Mouse (Mus musculus): Measurements from ENCODE around the gene Ubb. TPM values are rescaled to one million over a fixed set of nuclear protein-coding genes. Genes with fewer than 3 reads are reported as not detected.

The Ubb gene
- polyA plus RNA-seq, 1 experiment from 2014 or later, result 2,952 TPM

DNA sequence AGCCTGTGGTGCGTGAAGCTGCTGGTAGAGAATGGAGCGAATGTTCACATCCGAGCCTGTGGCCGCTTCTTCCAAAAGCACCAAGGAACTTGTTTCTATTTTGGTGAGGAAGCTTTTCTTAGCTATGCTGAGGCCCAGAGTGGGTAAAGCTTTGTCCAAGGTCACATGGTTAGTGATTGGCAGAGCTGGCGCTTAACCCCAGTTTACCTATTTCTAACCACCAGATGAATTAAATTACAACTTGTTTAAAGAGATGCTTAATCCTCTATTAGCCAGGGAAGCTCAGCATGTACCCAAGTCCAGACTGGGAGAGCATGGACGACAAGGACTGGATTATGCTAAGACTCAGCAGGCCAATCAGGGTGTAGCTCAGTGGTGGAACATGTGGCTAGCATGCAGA, 32.1 kb downstream of the Ubb start:
- H3K27me3 ChIP-seq (ENCODE audit: insufficient read depth, low read length), result no peaks in the 10 kb centered on the region
- no peak for TF ChIP-seq CTCF (IDR thresholded peaks at IDR 0.05; ENCODE audit: low read depth)
- no peak overlapping the region for H3K4me3 ChIP-seq (ENCODE audit: low read depth, low read length)
- H3K9ac ChIP-seq, result no peak overlapping the region
- no peaks in the 10 kb centered on the region for H3K9me3 ChIP-seq (ENCODE audit: low read depth, low read length)
- no peak for DNase-seq
- H3K36me3 ChIP-seq (ENCODE audit: insufficient read depth), result no peaks in the 10 kb centered on the region
- no peak for ATAC-seq (ENCODE audit: insufficient read depth)
- H3K27ac ChIP-seq (ENCODE audit: low read depth), result no peak overlapping the region
- no peak overlapping the region for H3K4me2 ChIP-seq
- WGBS, result 86% methylated on average over 6 of the region's 6 CpGs
- no peaks in the 10 kb centered on the region for H3K4me1 ChIP-seq (ENCODE audit: insufficient read depth)

DNA sequence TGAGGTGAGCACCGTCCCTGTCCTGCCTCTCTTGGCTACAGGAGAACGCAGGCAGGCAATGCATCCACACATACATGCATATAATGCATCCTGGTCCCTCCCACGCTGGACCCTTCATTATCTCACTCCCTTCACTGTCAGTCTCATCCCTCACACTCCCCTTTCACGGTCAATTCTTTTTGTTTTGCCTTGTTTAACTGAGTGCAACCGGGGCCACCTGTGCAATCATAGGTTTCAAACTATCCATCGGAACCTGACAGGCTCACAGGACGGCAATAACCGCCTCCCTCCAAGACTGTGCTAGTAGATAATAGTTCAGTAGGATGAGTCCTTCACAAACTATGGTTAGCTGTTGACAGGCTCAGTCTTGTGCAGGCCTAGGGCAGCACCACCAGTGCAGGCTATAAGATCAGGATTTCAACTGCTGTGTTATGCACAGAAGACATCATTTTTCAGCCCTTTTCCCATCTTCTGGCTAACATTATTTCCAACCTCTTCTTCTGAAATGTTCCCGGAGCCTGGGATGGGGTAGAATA, 33.8 kb downstream of the Ubb start:
- Histone ChIP-seq H3K9me3 (ENCODE audit: low read depth, low read length) (no peaks in the 10 kb centered on the region), H3K4me2 (no peak overlapping the region), H3K27me3 (ENCODE audit: insufficient read depth, low read length) (no peaks in the 10 kb centered on the region), H3K27ac (ENCODE audit: low read depth) (no peak overlapping the region), H3K9ac (no peak overlapping the region), H3K4me1 (ENCODE audit: insufficient read depth) (no peaks in the 10 kb centered on the region), H3K36me3 (ENCODE audit: insufficient read depth) (no peaks in the 10 kb centered on the region), H3K4me3 (ENCODE audit: low read depth, low read length) (no peak overlapping the region)
- no peak for DNase-seq
- no peak for TF ChIP-seq CTCF (IDR thresholded peaks at IDR 0.05; ENCODE audit: low read depth)
- no peak for ATAC-seq (ENCODE audit: insufficient read depth)
- WGBS, result 54% methylated on average over 9 of the region's 9 CpGs

DNA sequence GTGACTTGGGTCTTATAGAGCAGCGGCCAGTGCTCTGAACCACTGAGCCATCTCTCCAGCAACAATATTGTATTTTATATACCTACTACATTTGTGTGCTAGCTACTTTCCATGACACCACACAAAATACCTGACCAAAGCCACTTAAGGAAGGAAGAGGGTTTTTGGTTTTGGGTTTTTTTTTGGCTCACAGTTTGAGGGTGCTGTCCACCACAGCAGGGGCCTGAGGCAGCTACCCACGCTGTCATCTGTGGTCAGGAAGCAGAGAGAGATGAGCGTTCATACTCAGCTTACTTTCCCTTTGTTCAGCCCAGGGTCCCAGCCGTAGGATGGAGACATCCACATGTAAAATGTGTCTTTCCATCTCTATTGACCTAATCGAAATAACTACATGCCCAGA, 36.1 kb downstream of the Ubb start:
- 79% methylated on average over 5 of the region's 5 CpGs for WGBS
- no peak overlapping the region for H3K4me3 ChIP-seq (ENCODE audit: low read depth, low read length)
- ATAC-seq (ENCODE audit: insufficient read depth) (no peak), DNase-seq (no peak)
- no peak for TF ChIP-seq CTCF (IDR thresholded peaks at IDR 0.05; ENCODE audit: low read depth)
- no peaks in the 10 kb centered on the region for H3K4me1 ChIP-seq (ENCODE audit: insufficient read depth)
- no peaks in the 10 kb centered on the region for H3K9me3 ChIP-seq (ENCODE audit: low read depth, low read length)
- no peaks in the 10 kb centered on the region for H3K36me3 ChIP-seq (ENCODE audit: insufficient read depth)
- no peak overlapping the region for H3K9ac ChIP-seq
- no peak overlapping the region for H3K27ac ChIP-seq (ENCODE audit: low read depth)
- H3K27me3 ChIP-seq (ENCODE audit: insufficient read depth, low read length), result no peaks in the 10 kb centered on the region
- H3K4me2 ChIP-seq, result no peak overlapping the region

DNA sequence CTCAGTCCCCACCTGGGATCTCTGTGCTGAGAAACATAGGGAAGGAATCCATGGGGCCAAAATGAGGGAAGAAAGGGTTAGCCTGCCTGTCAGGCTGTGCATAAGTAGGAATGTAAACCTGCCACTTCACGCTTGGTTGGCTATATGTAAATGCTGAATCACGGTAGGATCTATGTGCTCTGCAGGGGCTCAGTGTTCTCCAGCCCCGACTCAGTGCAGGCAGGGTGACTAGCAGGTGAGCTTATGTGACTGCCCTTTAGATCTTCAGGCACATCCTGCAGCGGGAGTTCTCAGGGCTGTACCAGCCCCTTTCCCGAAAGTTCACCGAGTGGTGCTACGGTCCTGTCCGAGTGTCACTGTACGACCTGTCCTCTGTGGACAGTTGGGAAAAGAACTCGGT, 38.4 kb downstream of the Ubb start:
- H3K9me3 ChIP-seq (ENCODE audit: low read depth, low read length), result no peaks in the 10 kb centered on the region
- no peak overlapping the region for H3K27ac ChIP-seq (ENCODE audit: low read depth)
- ATAC-seq (ENCODE audit: insufficient read depth) (no peak), DNase-seq (no peak)
- no peaks in the 10 kb centered on the region for H3K27me3 ChIP-seq (ENCODE audit: insufficient read depth, low read length)
- no peaks in the 10 kb centered on the region for H3K36me3 ChIP-seq (ENCODE audit: insufficient read depth)
- 81% methylated on average over 10 of the region's 10 CpGs for WGBS
- no peaks in the 10 kb centered on the region for H3K4me1 ChIP-seq (ENCODE audit: insufficient read depth)
- H3K4me3 ChIP-seq (ENCODE audit: low read depth, low read length), result no peak overlapping the region
- H3K4me2 ChIP-seq, result no peak overlapping the region
- no peak for TF ChIP-seq CTCF (IDR thresholded peaks at IDR 0.05; ENCODE audit: low read depth)
- no peak overlapping the region for H3K9ac ChIP-seq

DNA sequence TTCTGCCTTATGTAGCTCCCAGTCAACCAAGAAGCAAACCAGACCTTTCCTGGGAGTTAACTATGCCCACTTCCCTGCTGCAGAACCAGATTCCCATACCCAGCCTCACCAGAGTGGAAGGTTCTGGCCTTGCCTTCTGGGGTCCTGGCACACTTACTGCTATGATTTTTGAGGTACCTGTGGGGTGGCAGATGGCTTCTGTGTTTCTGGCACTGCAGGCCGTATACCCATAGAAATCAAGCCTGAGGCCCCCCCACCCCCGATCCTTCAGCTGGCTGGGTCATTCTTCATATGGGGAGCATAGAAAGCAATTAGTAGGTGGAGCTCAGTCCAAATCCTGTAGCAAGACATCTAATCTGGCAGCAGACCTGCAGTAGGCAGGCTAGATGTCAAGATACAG, 40.1 kb downstream of the Ubb start:
- Histone ChIP-seq H3K4me3 (ENCODE audit: low read depth, low read length) (no peak overlapping the region), H3K27ac (ENCODE audit: low read depth) (no peak overlapping the region), H3K4me2 (no peak overlapping the region), H3K4me1 (ENCODE audit: insufficient read depth) (no peaks in the 10 kb centered on the region), H3K36me3 (ENCODE audit: insufficient read depth) (no peaks in the 10 kb centered on the region), H3K9me3 (ENCODE audit: low read depth, low read length) (no peaks in the 10 kb centered on the region), H3K27me3 (ENCODE audit: insufficient read depth, low read length) (no peaks in the 10 kb centered on the region), H3K9ac (no peak overlapping the region)
- no peak for TF ChIP-seq CTCF (IDR thresholded peaks at IDR 0.05; ENCODE audit: low read depth)
- no peak for ATAC-seq (ENCODE audit: insufficient read depth)
- DNase-seq, result no peak
- WGBS, result 85% methylated on average over 2 of the region's 2 CpGs

DNA sequence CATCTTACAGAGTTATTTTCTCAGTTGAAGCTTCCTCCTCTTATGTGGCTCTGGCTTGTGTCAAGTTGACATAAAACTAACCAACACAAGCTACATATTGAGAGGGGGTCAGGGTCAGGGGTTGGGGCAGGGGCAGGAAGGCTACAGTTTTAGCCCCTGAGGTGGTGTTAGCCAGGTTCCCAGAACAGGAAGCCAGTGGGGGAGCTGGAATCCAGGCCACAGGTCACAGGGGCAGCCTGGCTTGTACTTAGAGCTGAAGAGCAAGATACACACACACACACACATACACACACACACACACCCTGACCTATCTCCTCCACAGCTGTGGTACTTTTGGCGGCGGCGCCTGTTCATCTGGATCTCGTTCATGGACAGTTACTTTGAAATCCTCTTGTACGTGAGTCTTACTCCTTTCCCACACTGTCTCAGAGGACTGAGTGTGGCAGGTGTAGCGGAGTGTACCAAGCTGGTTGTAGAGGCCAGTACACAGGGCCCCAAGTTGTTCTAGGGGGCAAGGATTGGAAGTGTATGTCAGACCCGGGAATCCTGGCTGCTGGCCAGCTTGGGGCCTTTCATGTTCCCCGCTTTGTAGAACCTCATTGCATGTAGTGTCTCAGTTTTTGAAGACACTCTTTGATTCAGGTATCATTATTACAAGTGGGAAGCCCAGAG, 41.1 kb downstream of the Ubb start:
- TF ChIP-seq CTCF (IDR thresholded peaks at IDR 0.05; ENCODE audit: low read depth), result no peak
- Histone ChIP-seq H3K9me3 (ENCODE audit: low read depth, low read length) (no peaks in the 10 kb centered on the region), H3K9ac (no peak overlapping the region), H3K27me3 (ENCODE audit: insufficient read depth, low read length) (no peaks in the 10 kb centered on the region), H3K36me3 (ENCODE audit: insufficient read depth) (no peaks in the 10 kb centered on the region), H3K4me2 (no peak overlapping the region), H3K4me1 (ENCODE audit: insufficient read depth) (no peaks in the 10 kb centered on the region), H3K4me3 (ENCODE audit: low read depth, low read length) (no peak overlapping the region), H3K27ac (ENCODE audit: low read depth) (no peak overlapping the region)
- ATAC-seq (ENCODE audit: insufficient read depth) (no peak), DNase-seq (peak; percentile 26)
- WGBS, result 46% methylated on average over 8 of the region's 8 CpGs

DNA sequence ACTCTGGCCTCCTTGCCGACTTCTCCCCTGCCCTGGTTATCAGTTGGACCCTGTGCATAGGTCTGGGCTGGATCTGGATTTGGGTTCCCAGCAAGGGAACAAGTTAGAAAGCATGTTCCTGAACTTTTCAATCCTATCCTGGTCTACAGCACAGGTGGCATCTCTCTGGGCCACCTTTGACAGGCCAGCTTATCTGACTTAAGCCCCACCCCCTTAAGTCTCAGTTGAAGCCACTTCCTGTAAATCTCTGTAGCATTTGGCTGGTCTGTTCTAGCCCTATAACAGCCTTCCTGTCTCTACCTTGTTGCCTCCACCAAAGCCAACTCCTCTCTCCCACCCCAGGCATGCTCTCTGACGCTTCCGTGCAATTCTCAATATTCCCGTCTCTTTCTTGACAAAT, 47.6 kb downstream of the Ubb start:
- peak; percentile 75 for DNase-seq
- Histone ChIP-seq H3K4me1 (ENCODE audit: insufficient read depth) (0 out of 2 replicates have a peak, but pooled peaks cover 7% of the 10 kb centered on the region), H3K9ac (no peak overlapping the region), H3K9me3 (ENCODE audit: low read depth, low read length) (no peaks in the 10 kb centered on the region), H3K36me3 (ENCODE audit: insufficient read depth) (peaks cover 6% of the 10 kb centered on the region; the same call in 1 of the 2 replicates), H3K4me3 (ENCODE audit: low read depth, low read length) (no peak overlapping the region), H3K27ac (ENCODE audit: low read depth) (0 out of 2 replicates have a peak overlapping the region, but pooled peaks have one; percentile 18), H3K4me2 (no peak overlapping the region), H3K27me3 (ENCODE audit: insufficient read depth, low read length) (no peaks in the 10 kb centered on the region)
- ATAC-seq (ENCODE audit: insufficient read depth), result no peak
- TF ChIP-seq CTCF (IDR thresholded peaks at IDR 0.05; ENCODE audit: low read depth), result no peak
- 35% methylated on average over 4 of the region's 4 CpGs for WGBS
